ENCODE assay signal across 22 mouse cellular contexts in the genomic region with DNA sequence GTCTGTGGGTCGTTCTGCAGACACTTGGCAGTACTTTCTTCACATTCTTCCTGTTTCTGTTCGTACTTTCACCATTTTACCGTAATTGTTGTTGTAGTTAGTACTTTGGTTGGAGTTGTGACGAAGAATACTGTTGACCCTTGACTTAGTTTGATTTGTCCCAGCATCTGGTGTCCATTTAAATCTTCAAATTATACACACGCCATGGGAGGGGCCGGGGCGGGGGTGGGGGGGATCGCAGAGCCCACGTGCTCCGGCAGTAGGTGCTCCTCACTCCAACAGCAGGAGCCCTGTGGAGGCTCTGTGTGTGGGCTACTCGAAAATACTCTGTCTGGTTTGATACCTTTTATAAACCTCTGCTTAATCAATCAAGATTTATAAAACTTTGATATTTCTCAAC.
DNase-seq lines count a peak whose midpoint lies in the region; ATAC-seq lines count a peak whose summit lies in the region.
"Had no signal": no experiment of that assay in that cellular context is flagged by ENCODE, and none has a peak within 500 bp of the region (broad histone marks: within the 10 kb centered on the region; RNA-seq: fewer than 3 reads in every experiment).

No protein-coding gene starts in this region.

- H3K36me3 ChIP-seq in embryonic facial prominence, embryonic 10.5 days (replicated peaks), result peaks cover 53% of the 10 kb centered on the region
- H3K36me3 ChIP-seq in embryonic facial prominence, embryonic 11.5 days (replicated peaks; ENCODE audit: control insufficient read depth, insufficient read depth, low read depth, low read length), result no peaks in the 10 kb centered on the region
- no peaks in the 10 kb centered on the region; the same call in 1 of the 2 replicates for H3K36me3 ChIP-seq in midbrain, embryonic 11.5 days (ENCODE audit: control insufficient read depth, insufficient read depth, low read length)

- WGBS in embryonic facial prominence, embryonic 10.5 days, result 54% methylated on average over 11 of the region's 11 CpGs
- 37% methylated on average over 11 of the region's 11 CpGs for WGBS in embryonic facial prominence, embryonic 11.5 days
- 82% methylated on average over 11 of the region's 11 CpGs for WGBS in midbrain, embryonic 11.5 days

- no peaks in the 10 kb centered on the region for H3K9me3 ChIP-seq in embryonic facial prominence, embryonic 10.5 days
- no peaks in the 10 kb centered on the region for H3K9me3 ChIP-seq in embryonic facial prominence, embryonic 11.5 days (replicated peaks; ENCODE audit: control insufficient read depth, low read length)
- no peaks in the 10 kb centered on the region for H3K9me3 ChIP-seq in midbrain, embryonic 11.5 days (ENCODE audit: control insufficient read depth, low read length)
- H3K9me3 ChIP-seq: G1E had no signal

- no peak for ATAC-seq in embryonic facial prominence, embryonic 11.5 days (replicated peaks; ENCODE audit: insufficient number of reproducible peaks, low FRiP score, low TSS enrichment, low read depth)
- ATAC-seq in midbrain, embryonic 11.5 days (ENCODE audit: low FRiP score), result no peak
- ATAC-seq: activated CD4-positive, CD25-positive, alpha-beta regulatory T cell, adult 4 months; CD4-positive, CD25-positive, alpha-beta regulatory T cell, adult 4 months; Patski had no signal

- H3K9ac ChIP-seq in embryonic facial prominence, embryonic 11.5 days (replicated peaks; ENCODE audit: low read length), result no peak overlapping the region
- H3K9ac ChIP-seq in midbrain, embryonic 11.5 days (ENCODE audit: low read length), result no peak overlapping the region

- H3K4me2 ChIP-seq in embryonic facial prominence, embryonic 11.5 days (ENCODE audit: low read depth, low read length), result no peak overlapping the region
- no peak overlapping the region for H3K4me2 ChIP-seq in midbrain, embryonic 11.5 days

- H3K27ac ChIP-seq in embryonic facial prominence, embryonic 10.5 days (replicated peaks), result no peak overlapping the region
- no peak overlapping the region for H3K27ac ChIP-seq in embryonic facial prominence, embryonic 11.5 days (replicated peaks; ENCODE audit: low read depth, low read length)
- H3K27ac ChIP-seq in midbrain, embryonic 11.5 days (ENCODE audit: low read depth, low read length), result no peak overlapping the region

- no peak overlapping the region for H3K4me3 ChIP-seq in embryonic facial prominence, embryonic 10.5 days
- H3K4me3 ChIP-seq in embryonic facial prominence, embryonic 11.5 days (ENCODE audit: low read depth, low read length), result no peak overlapping the region
- H3K4me3 ChIP-seq in midbrain, embryonic 11.5 days (ENCODE audit: low read depth, low read length), result no peak overlapping the region

- peaks cover 12% of the 10 kb centered on the region for H3K4me1 ChIP-seq in embryonic facial prominence, embryonic 10.5 days
- H3K4me1 ChIP-seq in embryonic facial prominence, embryonic 11.5 days (ENCODE audit: control insufficient read depth, insufficient read depth, low read length), result no peaks in the 10 kb centered on the region; the same call in 1 of the 2 replicates
- H3K4me1 ChIP-seq in midbrain, embryonic 11.5 days (ENCODE audit: control insufficient read depth, insufficient read depth, low read length), result no peaks in the 10 kb centered on the region

- DNase-seq in embryo, embryonic 11 days, result peak; percentile 5
- no peak for DNase-seq in embryo, embryonic 9.5 days (ENCODE audit: extremely low spot score)
- DNase-seq in heart, adult 11 months, result peak; percentile 22
- no peak for DNase-seq in heart, postnatal 25 days (ENCODE audit: low spot score)
- DNase-seq in embryonic facial prominence, embryonic 10.5 days (ENCODE audit: low spot score), result peak; percentile 57
- peak; percentile 62 for DNase-seq in embryonic facial prominence, embryonic 11.5 days (ENCODE audit: low spot score)
- no peak for DNase-seq in right cerebral cortex, adult 2 months (ENCODE audit: low spot score in 2 of 2)
- DNase-seq in midbrain, embryonic 11.5 days (ENCODE audit: low spot score, missing footprints), result no peak
- DNase-seq: adrenal gland, adult 2 months; adrenal gland, adult 8-10 months; adrenal gland, postnatal 10 days; adrenal gland, postnatal 14 days; adrenal gland, postnatal 25 days; adrenal gland, postnatal 36 days; B cell, adult 2 months; cerebellum, adult 11 months; cerebellum, adult 11-12 months had no signal

- intact Hi-C loops in heart, postnatal 25 days (cut with DNase I), result loop anchor here (10.0 kb wide), 1 partner anchor 369 kb away; no protein-coding TSS in a partner anchor

- no peaks in the 10 kb centered on the region for H3K27me3 ChIP-seq in embryonic facial prominence, embryonic 10.5 days (replicated peaks; ENCODE audit: low read depth, poor library complexity, severe bottlenecking)
- H3K27me3 ChIP-seq in embryonic facial prominence, embryonic 11.5 days (ENCODE audit: control insufficient read depth, insufficient read depth, low read length), result no peaks in the 10 kb centered on the region
- no peaks in the 10 kb centered on the region for H3K27me3 ChIP-seq in midbrain, embryonic 11.5 days (ENCODE audit: control insufficient read depth, insufficient read depth, low read length)
- H3K27me3 ChIP-seq: CH12.LX, Patski had no signal

Comparison
In these comparisons a context has a peak if more than half of its experiments do, and no peak if none do; other contexts are left out.
1. DNase-seq: peak in embryo, embryonic 11 days (single experiment), heart, adult 11 months (single experiment), embryonic facial prominence, embryonic 10.5 days (single experiment) and embryonic facial prominence, embryonic 11.5 days (single experiment); none in embryo, embryonic 9.5 days (single experiment), heart, postnatal 25 days (single experiment), right cerebral cortex, adult 2 months (0 of 2) and midbrain, embryonic 11.5 days (single experiment).